Mouse (Mus musculus) spleen, adult 2 months (tissue): ENCODE measurements around the gene Foxo3. TPM values are rescaled to one million over a fixed set of nuclear protein-coding genes. Genes with fewer than 3 reads are reported as not detected.

Experiments used
- DNase-seq, 2 experiments: peaks; one replicate each; pipeline versions ENCODE4 v3.0.0 to v3.0.0-alpha.2; 2012 to 2021; ENCODE audit warnings: low spot score in 2 of 2, low read depth in 1 of 2
- H3K27ac ChIP-seq: fragments of 200-500 bp; 2 replicates; pipeline ENCODE4 v1.5.1; 2012; ENCODE audit warnings: low read length, inconsistent platforms; ENCODE audit not compliant: insufficient read depth
- H3K27me3 ChIP-seq: fragments of 200-500 bp; 2 replicates; pipeline ENCODE4 v1.6.1; 2012; ENCODE audit warnings: mild to moderate bottlenecking, moderate library complexity, low read length, inconsistent platforms; ENCODE audit not compliant: control insufficient read depth, insufficient read depth
- H3K36me3 ChIP-seq: fragments of 200-500 bp; 2 replicates; pipeline ENCODE4 v1.6.1; 2012; ENCODE audit warnings: mild to moderate bottlenecking, low read length, inconsistent platforms; ENCODE audit not compliant: control insufficient read depth, insufficient read depth
- H3K4me1 ChIP-seq: fragments of 200-500 bp; 2 replicates; pipeline ENCODE4 v1.6.1; 2011; ENCODE audit warnings: inconsistent platforms; ENCODE audit not compliant: control insufficient read depth, insufficient read depth, insufficient read length
- H3K4me3 ChIP-seq: fragments of 200-500 bp; 2 replicates; pipeline ENCODE4 v1.5.1; 2011; ENCODE audit warnings: mild to moderate bottlenecking, inconsistent platforms; ENCODE audit not compliant: insufficient read depth, insufficient read length; ENCODE audit errors: extremely low read depth
- CTCF ChIP-seq: fragments of 200-500 bp; IDR thresholded peaks from 2 replicates; pipeline ENCODE4 v1.5.1; 2011; ENCODE audit warnings: mild to moderate bottlenecking, inconsistent platforms; ENCODE audit not compliant: insufficient read depth, insufficient read length, insufficient replicate concordance; ENCODE audit errors: extremely low read depth
- POLR2A ChIP-seq: fragments of 200-500 bp; IDR thresholded peaks from 2 replicates; pipeline ENCODE4 v1.6.1; 2011; ENCODE audit warnings: low read depth, low read length, inconsistent platforms
- WGBS: fragments of 180-500 bp; shearing (Covaris S2); methylation state at CpG from one replicate; pipeline ENCODE4 v1.1.7; 2018; 5-methylcytosine and 5-hydroxymethylcytosine counted together
- polyA plus RNA-seq: library from polyadenylated mRNA; depleted of rRNA; stranded (reverse); fragments of >200 nt; gene quantifications from 2 replicates; pipeline ENCODE4 v1.2.3, GENCODE M21; 2012

Foxo3 gene
- polyA plus RNA-seq, 1 experiment, result 44.6 TPM

DNA sequence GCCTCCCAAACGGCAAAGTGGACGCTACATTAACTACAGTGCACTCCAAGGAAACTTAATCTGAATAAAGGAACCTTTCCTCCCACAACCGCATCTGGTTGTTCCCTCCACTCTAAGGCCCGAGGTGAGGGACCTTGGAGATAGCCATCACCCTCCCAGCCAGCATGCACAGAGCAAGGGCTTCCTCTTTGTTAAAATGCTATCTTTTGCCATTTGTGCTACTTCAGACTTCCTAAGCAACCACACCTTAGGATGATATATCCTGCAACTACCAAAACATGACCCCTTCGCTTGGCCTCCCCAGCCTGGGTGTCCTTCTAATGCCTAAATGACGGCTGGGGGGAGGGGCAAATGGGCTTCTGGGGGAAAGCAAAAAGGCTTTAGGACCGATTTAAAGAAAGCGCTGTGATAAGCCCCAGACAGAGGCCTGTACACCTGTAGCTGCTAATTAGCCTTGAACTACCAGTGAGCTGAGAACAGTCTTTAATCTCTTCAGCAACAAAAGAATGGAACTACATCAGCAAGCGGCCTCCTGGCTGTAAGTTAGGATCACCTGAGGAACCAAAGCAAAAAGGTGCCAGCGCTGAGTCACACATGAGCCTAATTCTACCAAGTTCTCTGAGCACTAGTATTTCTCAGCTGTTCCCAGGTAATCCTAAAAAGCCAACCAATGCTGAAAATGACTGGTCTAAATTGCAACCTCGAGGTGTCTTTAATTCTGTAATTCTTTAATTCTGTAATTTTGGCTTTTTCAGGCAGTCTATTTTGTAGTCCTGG lies 4.9 kb downstream of the Foxo3 start:
- Histone ChIP-seq H3K27ac (peak overlapping the region; percentile 58), H3K27me3 (no peaks in the 10 kb centered on the region), H3K4me1 (peaks cover 45% of the 10 kb centered on the region), H3K4me3 (no peak overlapping the region), H3K36me3 (peaks cover 2% of the 10 kb centered on the region; the same call in 1 of the 2 replicates)
- no peak for DNase-seq
- TF ChIP-seq CTCF, result no peak
- no peak for TF ChIP-seq POLR2A
- WGBS, result 51% methylated on average over 11 of the region's 11 CpGs

DNA sequence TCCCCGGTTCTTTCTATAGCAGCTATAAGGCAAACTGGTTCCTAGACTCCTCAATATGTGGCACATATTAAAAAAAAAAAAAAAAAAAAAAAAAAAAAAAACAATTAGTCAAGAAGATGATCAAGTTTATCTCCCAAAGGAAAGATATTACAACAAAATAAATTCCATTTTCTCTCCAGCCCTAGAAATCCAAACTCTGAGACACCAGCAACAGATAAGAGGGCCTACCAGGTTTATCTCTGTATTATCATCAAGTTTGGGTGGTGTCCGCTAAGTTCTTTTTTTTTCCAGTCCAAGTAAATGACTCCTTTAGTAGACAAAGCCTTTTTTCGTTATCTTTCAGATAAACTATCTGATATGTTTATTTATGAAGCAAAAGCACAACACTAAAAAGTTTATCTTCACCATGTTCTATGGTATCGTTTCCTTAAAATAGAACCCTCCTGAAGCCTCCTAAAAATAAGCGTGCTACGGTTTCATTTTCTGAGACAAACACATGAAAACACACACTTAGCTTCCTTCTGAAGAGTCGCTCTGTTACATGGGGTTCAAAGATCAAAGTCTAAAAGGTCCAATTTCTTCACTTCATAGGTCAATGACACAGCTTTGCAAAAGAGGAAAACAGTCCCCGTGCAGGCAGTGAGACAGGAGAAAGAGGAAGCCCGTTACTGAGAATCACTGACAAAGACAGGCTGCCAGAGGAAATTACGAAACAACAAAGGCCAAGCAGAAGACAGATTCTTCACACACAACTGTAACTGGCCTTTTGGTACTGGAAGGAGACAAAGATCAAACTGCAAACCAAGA lies 6.1 kb downstream of the Foxo3 start:
- H3K36me3 ChIP-seq, result peaks cover 5% of the 10 kb centered on the region
- peaks cover 45% of the 10 kb centered on the region for H3K4me1 ChIP-seq
- TF ChIP-seq CTCF, result no peak
- TF ChIP-seq POLR2A, result no peak
- no peak overlapping the region for H3K4me3 ChIP-seq
- DNase-seq, result peak in 1 of 2 experiments; percentile 44
- no peaks in the 10 kb centered on the region for H3K27me3 ChIP-seq
- WGBS, result 16% methylated on average over 10 of the region's 10 CpGs
- peak overlapping the region; percentile 67; the same call in 1 of the 2 replicates for H3K27ac ChIP-seq

DNA sequence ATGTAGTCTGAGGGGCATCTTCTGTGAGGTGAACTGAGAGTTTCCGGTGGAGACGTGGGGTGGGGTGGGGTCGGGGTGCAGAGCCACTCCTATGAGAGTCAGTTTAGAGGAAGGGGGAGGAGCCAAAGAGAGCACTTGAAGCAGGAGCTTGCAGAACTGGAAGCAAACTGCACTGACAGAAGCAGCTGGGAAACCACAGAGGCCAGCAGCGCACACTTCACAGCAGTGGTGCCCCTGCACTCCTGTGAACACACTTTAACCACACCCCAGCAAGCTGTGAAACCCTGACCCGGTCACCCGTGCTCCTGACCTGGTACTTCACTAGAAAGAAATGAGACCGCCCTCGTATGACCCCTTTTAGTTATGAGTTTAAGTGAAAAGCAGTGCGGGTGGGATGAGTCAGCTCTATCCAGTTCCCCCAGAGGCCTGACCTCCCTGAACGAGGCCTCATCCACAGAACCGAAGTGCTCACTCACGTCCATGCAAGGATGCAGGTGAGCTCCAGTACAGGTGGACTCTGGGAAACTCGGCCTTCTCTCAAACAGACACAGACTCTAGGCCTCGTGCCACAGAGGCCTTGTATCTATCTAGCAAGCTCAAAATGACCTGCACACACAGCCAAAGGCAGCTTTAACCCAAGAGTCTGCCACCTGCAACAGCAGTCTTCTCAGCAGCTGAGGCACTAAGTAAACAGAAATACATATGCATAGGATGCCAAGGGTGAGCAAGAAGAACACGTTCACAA lies 7.1 kb downstream of the Foxo3 start:
- no peaks in the 10 kb centered on the region for H3K27me3 ChIP-seq
- TF ChIP-seq POLR2A (peak; percentile 54; the same call in 1 of the 2 replicates), CTCF (no peak)
- H3K36me3 ChIP-seq, result peaks cover 5% of the 10 kb centered on the region
- 9% methylated on average over 15 of the region's 15 CpGs for whole genome bisulfite sequencing
- H3K27ac ChIP-seq, result peak overlapping the region; percentile 72
- peaks cover 35% of the 10 kb centered on the region; the same call in 1 of the 2 replicates for H3K4me1 ChIP-seq
- H3K4me3 ChIP-seq, result peak overlapping the region; percentile 14
- peak; percentile 62 to 70 for DNase-seq

DNA sequence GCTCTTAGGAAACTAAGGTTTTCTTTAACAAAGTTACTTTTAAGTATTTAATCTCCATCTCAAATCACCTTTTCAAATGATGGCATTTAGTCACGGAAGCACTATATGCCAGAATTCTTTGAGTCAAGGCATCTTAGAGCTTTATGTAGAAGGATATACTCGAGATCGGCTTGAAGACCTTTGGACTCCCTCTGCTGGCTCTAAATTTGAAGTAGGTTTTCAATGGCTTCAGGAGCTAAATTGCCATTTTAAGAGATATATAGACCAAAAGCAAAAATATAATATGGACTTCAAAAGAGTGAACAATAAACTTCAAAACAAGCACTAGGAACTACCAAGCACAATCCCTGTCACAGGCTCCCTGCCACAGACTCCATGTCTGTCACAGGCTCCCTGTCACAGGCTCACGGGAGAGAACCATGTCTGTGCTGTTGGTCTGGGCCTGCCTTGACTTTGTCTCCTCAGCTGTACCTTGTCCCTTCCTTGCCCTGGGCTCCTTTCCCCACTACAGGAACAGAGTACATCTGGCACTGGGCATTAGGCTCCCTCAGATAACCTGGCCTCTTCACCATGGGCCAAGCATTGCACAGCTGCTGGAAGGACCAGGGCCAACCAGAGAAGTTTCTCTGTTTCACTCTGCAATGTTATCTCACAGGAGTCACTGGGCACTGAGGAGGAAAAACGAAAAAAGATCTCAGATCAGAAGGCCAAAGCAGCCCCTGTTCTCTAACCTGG lies 8.6 kb downstream of the Foxo3 start:
- Histone ChIP-seq H3K36me3 (peaks cover 5% of the 10 kb centered on the region), H3K4me3 (no peak overlapping the region), H3K27ac (peak overlapping the region; percentile 17; the same call in 1 of the 2 replicates), H3K27me3 (no peaks in the 10 kb centered on the region), H3K4me1 (peaks cover 27% of the 10 kb centered on the region; the same call in 1 of the 2 replicates)
- DNase-seq, result no peak
- no peak for TF ChIP-seq POLR2A
- TF ChIP-seq CTCF, result no peak
- 80% methylated on average over 5 of the region's 5 CpGs for WGBS

DNA sequence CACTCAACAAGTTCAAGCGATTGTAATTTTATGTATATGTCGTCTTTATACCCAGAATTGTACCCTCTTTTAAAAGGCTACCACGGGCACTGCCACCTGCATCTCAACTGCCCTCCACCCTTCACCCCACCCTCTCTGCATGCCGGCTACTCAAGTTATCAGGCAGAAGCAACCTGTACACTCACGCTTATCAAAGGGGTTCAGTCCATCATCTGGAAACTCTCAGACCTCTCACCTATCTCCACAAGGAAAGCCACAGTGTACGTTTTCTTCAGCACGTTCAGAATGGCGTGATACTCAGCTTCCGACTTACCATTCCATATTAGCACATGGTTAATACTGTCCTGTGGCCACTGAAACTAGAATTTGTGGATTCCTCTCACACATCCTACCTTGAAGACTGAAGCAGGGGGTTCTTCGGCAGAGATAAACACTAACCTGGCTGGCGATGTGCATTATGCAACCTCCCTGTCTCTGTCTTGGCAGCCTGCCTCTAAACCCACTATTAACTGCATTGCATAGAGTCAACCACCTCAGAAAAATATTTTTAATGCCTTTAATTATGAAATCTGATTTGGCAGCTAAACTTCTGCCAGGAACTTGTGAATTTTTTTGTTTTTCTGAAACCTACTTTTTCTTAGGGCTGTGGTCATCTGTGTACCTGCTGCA lies 11.4 kb downstream of the Foxo3 start:
- Histone ChIP-seq H3K4me3 (no peak overlapping the region), H3K27me3 (no peaks in the 10 kb centered on the region), H3K4me1 (peaks cover 20% of the 10 kb centered on the region; the same call in 1 of the 2 replicates), H3K36me3 (peaks cover 5% of the 10 kb centered on the region), H3K27ac (no peak overlapping the region)
- no peak for DNase-seq
- no peak for TF ChIP-seq POLR2A
- TF ChIP-seq CTCF, result no peak
- 81% methylated on average over 11 of the region's 11 CpGs for WGBS

DNA sequence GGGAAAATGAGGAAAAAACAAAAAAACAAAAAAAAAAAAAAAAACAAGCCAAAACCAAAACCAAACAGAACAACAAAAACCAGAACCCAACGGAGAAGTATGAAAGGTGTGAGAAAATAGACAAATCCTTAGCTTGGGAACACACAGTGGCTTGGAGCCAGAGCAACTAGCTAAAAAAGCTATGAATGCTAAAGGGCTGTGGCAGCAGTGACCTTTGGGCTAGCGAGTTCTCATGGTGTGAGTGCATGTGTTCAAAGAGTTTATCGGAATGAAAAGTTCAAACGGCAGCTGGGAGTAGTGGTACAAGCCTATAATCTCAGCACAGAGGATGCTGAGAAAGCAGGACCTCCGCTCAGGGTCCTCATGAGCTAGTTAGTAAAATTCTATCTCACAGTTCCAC lies 12.4 kb downstream of the Foxo3 start:
- DNase-seq, result no peak

More for the DNA sequence above, 12.4 kb downstream of the Foxo3 start:
- Histone ChIP-seq H3K4me1 (peaks cover 13% of the 10 kb centered on the region; the same call in 1 of the 2 replicates), H3K27me3 (no peaks in the 10 kb centered on the region), H3K36me3 (peaks cover 5% of the 10 kb centered on the region), H3K27ac (no peak overlapping the region), H3K4me3 (no peak overlapping the region)
- WGBS, result 89% methylated on average over 5 of the region's 5 CpGs
- TF ChIP-seq POLR2A, result no peak
